13 mouse cellular contexts compared by ENCODE assay signal in genomic region chr17:62625646-62626020, GRCm38 (mm10).
DNase-seq lines count a peak whose midpoint lies in the region; ATAC-seq lines count a peak whose summit lies in the region.
"Had no signal": no experiment of that assay in that cellular context is flagged by ENCODE, and none has a peak within 500 bp of the region (broad histone marks: within the 10 kb centered on the region; RNA-seq: fewer than 3 reads in every experiment).

No protein-coding gene starts in this region.

- H3K27me3 ChIP-seq in hindbrain, embryonic 12.5 days, result no peaks in the 10 kb centered on the region
- H3K27me3 ChIP-seq in midbrain, embryonic 15.5 days (replicated peaks), result no peaks in the 10 kb centered on the region

- no peak overlapping the region for H3K4me2 ChIP-seq in hindbrain, embryonic 12.5 days (replicated peaks)
- H3K4me2 ChIP-seq in midbrain, embryonic 15.5 days, result no peak overlapping the region

- peak; percentile 55 for DNase-seq in embryo, embryonic 11 days
- no peak for DNase-seq in embryo, embryonic 9.5 days (ENCODE audit: extremely low spot score)
- peak; percentile 60 for DNase-seq in Muller cell, postnatal 12 days (ENCODE audit: inconsistent ontology term)
- no peak for DNase-seq in thymus, postnatal 0 days (ENCODE audit: low spot score)
- no peak for DNase-seq in spleen, postnatal 10 days (ENCODE audit: low spot score in 2 of 2)
- DNase-seq: B cell, adult 2 months; gastrocnemius, postnatal 36 days; kidney, postnatal 10 days; liver; thymus, adult 2 months had no signal

- peak overlapping the region; percentile 40; the same call in 1 of the 2 replicates for H3K27ac ChIP-seq in hindbrain, embryonic 12.5 days
- H3K27ac ChIP-seq in midbrain, embryonic 15.5 days, result 0 out of 2 replicates have a peak overlapping the region, but pooled peaks have one; percentile 4

- peak; percentile 46; the same call in 1 of the 2 replicates for ATAC-seq in hindbrain, embryonic 12.5 days (ENCODE audit: low FRiP score)
- ATAC-seq in midbrain, embryonic 15.5 days (replicated peaks), result peak; percentile 56
- no peak for ATAC-seq in CD4-positive, CD25-positive, alpha-beta regulatory T cell, adult 4 months

- H3K36me3 ChIP-seq in hindbrain, embryonic 12.5 days, result no peaks in the 10 kb centered on the region
- no peaks in the 10 kb centered on the region for H3K36me3 ChIP-seq in midbrain, embryonic 15.5 days (replicated peaks)

- WGBS in hindbrain, embryonic 12.5 days, result 34% methylated on average over 8 of the region's 8 CpGs
- WGBS in midbrain, embryonic 15.5 days, result 41% methylated on average over 8 of the region's 8 CpGs

- no peak overlapping the region for H3K4me3 ChIP-seq in hindbrain, embryonic 12.5 days
- no peak overlapping the region for H3K4me3 ChIP-seq in midbrain, embryonic 15.5 days

- no peaks in the 10 kb centered on the region for H3K9me3 ChIP-seq in hindbrain, embryonic 12.5 days (replicated peaks)
- no peaks in the 10 kb centered on the region for H3K9me3 ChIP-seq in midbrain, embryonic 15.5 days

- peaks cover 18% of the 10 kb centered on the region for H3K4me1 ChIP-seq in hindbrain, embryonic 12.5 days
- peaks cover 22% of the 10 kb centered on the region for H3K4me1 ChIP-seq in midbrain, embryonic 15.5 days

- no peak overlapping the region for H3K9ac ChIP-seq in hindbrain, embryonic 12.5 days
- H3K9ac ChIP-seq in midbrain, embryonic 15.5 days, result no peak overlapping the region

Comparison
In these comparisons a context has a peak if more than half of its experiments do, and no peak if none do; other contexts are left out.
1. DNase-seq: peak in embryo, embryonic 11 days (single experiment) and Muller cell, postnatal 12 days (single experiment); none in embryo, embryonic 9.5 days (single experiment), thymus, postnatal 0 days (single experiment) and spleen, postnatal 10 days (0 of 2).